Mouse (Mus musculus) megakaryocyte, embryonic 14.5 days (primary cell): Measurements from ENCODE around the gene Slc26a10. TPM values are rescaled to one million over a fixed set of nuclear protein-coding genes. Genes with fewer than 3 reads are reported as not detected.
"Not testable (repeated sequence)": the region's sequence is repeated elsewhere in the genome, so short reads cannot be mapped to it uniquely, and the experiment has no call there.

Experiments
- H3K27me3 ChIP-seq: replicated peaks from 2 replicates; pipeline ENCODE3; 2012; ENCODE audit warnings: inconsistent platforms
- H3K36me3 ChIP-seq: replicated peaks from 2 replicates; pipeline ENCODE3; 2012; ENCODE audit warnings: low read length, inconsistent platforms, mixed read lengths
- H3K4me1 ChIP-seq: 2 replicates; pipeline ENCODE4 v1.6.1; 2012; ENCODE audit warnings: inconsistent platforms
- H3K4me3 ChIP-seq: replicated peaks from 2 replicates; pipeline ENCODE3; 2012; ENCODE audit warnings: moderate library complexity, mild to moderate bottlenecking, inconsistent platforms
- H3K9me3 ChIP-seq: 2 replicates; pipeline ENCODE4 v1.6.1; 2012; ENCODE audit warnings: inconsistent platforms
- FLI1 ChIP-seq: IDR thresholded peaks from 2 replicates; pipeline ENCODE4 v1.6.1; 2012; ENCODE audit warnings: low read length, inconsistent platforms, mixed read lengths
- GATA1 ChIP-seq: IDR thresholded peaks from 3 replicates; pipeline ENCODE4 v1.6.1; 2012; ENCODE audit warnings: mixed read lengths, low read length, inconsistent platforms, borderline replicate concordance
- polyA plus RNA-seq: library from polyadenylated mRNA; stranded (reverse); fragments of >175 nt; gene quantifications from 2 replicates; pipeline ENCODE4 v1.2.3, GENCODE M21; 2012; ENCODE audit warnings: low replicate concordance; ENCODE audit not compliant: insufficient read depth

Gene Slc26a10
- polyA plus RNA-seq, 1 experiment, result 0.23 TPM

DNA sequence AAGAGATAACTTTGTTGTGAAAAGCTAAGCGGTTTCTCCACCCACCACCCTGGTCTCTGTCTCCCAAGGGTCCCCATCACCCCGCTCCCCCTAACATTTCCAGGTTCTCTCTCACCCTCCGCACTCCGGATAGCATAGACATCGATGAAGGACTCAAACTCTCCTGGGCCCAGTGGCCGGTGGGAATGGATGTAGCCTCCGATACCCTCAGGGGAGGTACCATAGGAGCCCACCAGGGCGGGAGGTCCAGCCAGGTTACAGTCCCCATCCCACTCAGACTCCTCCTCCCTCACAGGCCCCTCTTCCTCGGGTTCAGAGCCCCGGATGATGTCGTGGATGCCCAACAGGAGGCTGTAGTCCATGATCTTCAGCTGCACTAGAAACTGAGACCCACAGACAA, 19.0 kb upstream of the Slc26a10 start:
- Histone ChIP-seq H3K4me1 (peaks cover 33% of the 10 kb centered on the region), H3K27me3 (no peaks in the 10 kb centered on the region), H3K9me3 (no peaks in the 10 kb centered on the region), H3K36me3 (peaks cover 72% of the 10 kb centered on the region), H3K4me3 (no peak overlapping the region)
- TF ChIP-seq FLI1, result no peak
- no peak for TF ChIP-seq GATA1

DNA sequence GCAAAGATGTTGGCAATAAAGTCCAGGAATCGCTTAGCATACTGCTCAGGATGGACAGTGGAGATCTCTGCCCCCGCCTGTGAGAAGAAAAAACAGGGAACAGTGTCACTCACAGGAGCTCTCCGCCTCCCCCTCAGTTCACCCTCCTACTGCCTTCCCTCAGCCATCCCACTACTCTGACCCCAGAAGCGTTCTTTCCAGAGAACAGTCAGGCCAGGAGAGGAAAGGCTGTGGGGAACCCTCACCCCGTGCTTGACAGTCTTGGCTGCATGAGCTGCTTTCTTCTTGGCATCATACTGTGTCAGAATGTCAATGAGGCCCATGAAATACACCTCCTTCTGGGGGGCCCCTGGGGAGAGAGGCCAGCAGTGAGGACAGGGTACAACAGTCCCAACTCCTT, 18.6 kb upstream of the Slc26a10 start:
- peaks cover 70% of the 10 kb centered on the region for H3K36me3 ChIP-seq
- no peak for TF ChIP-seq FLI1
- TF ChIP-seq GATA1, result no peak
- no peaks in the 10 kb centered on the region for H3K27me3 ChIP-seq
- H3K4me3 ChIP-seq, result no peak overlapping the region
- H3K4me1 ChIP-seq, result peaks cover 32% of the 10 kb centered on the region
- no peaks in the 10 kb centered on the region for H3K9me3 ChIP-seq

DNA sequence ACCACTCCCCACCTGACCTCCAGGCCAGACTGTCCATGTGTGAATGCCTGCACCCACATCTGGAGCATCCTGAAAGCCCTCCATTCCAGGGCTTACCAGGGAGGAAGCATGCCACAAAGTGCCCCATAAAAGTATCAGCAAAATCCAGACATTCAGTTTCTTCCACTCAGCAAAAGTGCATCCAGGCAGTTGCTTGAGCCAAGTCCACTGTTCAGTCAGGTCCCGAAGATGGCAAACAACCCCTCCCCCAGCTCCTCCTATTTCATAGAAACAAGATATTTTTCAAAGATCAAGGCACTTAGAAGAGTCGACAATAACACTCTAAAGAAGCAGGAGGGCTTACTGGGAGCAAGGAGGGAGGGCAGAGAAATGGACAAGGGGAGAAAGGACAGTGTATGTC, 18.0 kb upstream of the Slc26a10 start:
- H3K4me3 ChIP-seq, result no peak overlapping the region
- peaks cover 64% of the 10 kb centered on the region for H3K36me3 ChIP-seq
- TF ChIP-seq FLI1 (no peak), GATA1 (no peak)
- H3K4me1 ChIP-seq, result peaks cover 27% of the 10 kb centered on the region
- no peaks in the 10 kb centered on the region for H3K9me3 ChIP-seq
- no peaks in the 10 kb centered on the region for H3K27me3 ChIP-seq

DNA sequence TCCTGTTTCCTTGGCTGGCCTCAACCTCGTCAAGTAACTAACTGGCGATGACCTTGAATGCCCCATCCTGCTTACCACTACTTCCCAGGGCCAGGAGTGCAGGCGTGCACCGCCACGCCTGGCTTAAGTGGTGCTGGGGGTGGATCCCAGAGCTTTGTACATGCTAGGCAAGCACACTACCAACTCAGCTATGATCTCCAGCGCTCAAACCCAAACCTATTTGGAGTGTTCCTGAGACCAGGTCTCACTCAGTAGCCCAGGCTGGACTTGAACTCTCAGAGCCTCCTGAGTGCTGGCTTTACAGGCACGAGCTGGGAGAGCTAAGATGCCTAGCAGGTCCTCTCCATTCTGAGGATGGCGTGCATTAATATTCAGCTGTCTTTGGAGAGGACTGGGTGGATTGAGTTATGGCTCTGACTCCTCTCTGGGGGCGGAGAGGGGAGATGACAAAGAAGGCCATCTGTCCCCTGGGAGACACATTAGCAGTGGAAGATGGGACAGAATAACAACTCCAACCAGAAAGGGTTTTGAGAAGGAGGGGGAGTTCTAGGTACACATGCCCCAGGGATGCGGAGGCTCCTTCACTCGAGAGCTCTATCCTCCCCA, 17.2 kb upstream of the Slc26a10 start:
- peaks cover 62% of the 10 kb centered on the region for H3K36me3 ChIP-seq
- no peak overlapping the region for H3K4me3 ChIP-seq

DNA sequence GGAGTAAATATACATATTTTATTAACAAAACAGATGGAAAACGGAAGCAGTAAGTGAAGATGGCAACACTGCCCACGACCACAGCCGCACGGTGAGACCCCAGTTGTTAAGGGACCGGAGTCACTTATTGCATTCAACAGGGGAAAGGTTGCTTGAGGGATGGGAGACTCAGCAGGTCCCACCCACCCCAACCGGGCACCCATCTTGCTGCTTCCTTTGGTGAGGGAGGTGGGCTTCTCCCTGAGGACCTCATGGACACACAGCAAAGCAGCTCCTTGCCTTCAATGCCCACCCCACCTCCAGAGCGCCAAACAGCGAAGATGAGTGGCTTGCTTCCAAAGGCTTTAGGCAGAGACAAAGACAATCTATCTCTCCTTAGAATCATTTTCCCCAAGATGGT, 16.7 kb upstream of the Slc26a10 start:
- H3K9me3 ChIP-seq, result no peaks in the 10 kb centered on the region
- peaks cover 62% of the 10 kb centered on the region for H3K36me3 ChIP-seq
- H3K4me3 ChIP-seq, result no peak overlapping the region
- H3K4me1 ChIP-seq, result peaks cover 23% of the 10 kb centered on the region
- no peak for TF ChIP-seq GATA1
- TF ChIP-seq FLI1, result no peak
- H3K27me3 ChIP-seq, result peaks cover 2% of the 10 kb centered on the region

More for the DNA sequence above, 17.2 kb upstream of the Slc26a10 start:
- Histone ChIP-seq H3K4me1 (peaks cover 23% of the 10 kb centered on the region), H3K9me3 (no peaks in the 10 kb centered on the region), H3K27me3 (no peaks in the 10 kb centered on the region)
- TF ChIP-seq FLI1 (no peak), GATA1 (no peak)

DNA sequence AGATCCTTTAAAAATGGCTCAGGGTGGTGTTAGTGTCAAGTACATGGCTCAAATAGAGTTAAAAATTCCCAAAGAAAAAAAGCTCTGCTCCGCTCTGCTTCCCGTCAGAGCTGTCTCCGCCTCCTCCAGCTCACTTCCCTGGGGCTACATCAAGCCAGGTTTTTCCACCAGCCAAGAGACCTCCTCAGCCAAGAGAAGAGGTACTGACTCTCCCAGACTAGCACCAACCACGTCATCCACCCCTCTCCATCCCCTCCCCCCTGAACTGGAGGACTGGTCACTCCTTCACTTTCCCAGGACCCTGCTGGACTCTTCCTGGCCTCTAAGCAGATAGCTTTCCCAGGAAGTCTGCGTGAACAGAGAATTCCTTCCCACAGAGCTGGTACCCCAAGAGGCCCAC, 15.9 kb upstream of the Slc26a10 start:
- Histone ChIP-seq H3K4me3 (peak overlapping the region; percentile 94), H3K4me1 (peaks cover 26% of the 10 kb centered on the region), H3K36me3 (peaks cover 58% of the 10 kb centered on the region)

DNA sequence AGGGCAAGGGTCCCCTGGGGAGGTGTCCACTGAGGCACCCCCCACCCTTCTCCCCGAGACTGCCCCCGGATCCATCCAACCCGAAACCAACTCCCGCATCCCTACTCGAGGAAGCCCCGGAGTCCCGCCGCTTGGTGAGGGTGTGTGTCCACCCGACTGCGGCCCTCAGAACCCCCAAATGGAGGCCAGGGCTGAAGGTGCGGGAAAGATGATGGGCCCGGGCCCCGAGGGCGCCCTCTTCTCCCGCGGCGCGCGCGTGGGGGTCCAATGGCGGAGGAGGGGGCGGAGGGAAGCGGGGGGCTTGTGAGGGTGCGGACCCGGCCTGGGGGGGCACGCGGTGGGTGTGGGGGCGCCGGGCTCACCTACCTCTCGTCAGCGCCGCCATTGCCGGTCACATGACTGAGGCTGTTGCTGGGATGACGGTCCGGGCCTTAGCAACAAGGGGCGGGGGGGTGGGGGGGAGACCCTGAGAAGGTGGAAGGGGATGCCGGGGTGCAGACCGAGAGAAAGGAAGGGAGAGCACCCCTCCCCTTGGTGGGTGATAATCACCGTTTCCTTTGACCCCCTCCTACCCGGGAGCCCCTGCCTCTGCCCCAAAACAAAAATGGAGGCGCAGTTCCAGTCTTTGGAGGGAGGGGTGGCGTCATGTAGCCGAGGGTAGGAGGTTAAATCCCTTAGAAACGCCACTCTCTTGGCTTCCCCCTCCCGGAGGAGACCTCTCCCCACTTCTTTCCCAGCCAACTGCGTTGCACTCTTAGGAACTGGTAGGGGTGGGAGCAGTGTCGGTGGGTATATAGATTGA, 15.1 kb upstream of the Slc26a10 start, which contains the start of gene Dtx3:
Gene Dtx3 (minus strand): TSS at position 401 of the 802 bp plus-strand sequence.
- TF ChIP-seq FLI1, result no peak
- TF ChIP-seq GATA1, result no peak
- Histone ChIP-seq H3K4me1 (peaks cover 29% of the 10 kb centered on the region), H3K9me3 (no peaks in the 10 kb centered on the region), H3K27me3 (peaks cover 4% of the 10 kb centered on the region), H3K4me3 (peak within 1 kb of the TSS; percentile 94), H3K36me3 (peaks cover 58% of the 10 kb centered on the region)

More for the DNA sequence above, 15.9 kb upstream of the Slc26a10 start:
- Histone ChIP-seq H3K9me3 (no peaks in the 10 kb centered on the region), H3K27me3 (peaks cover 2% of the 10 kb centered on the region)
- TF ChIP-seq GATA1 (no peak), FLI1 (no peak)

DNA sequence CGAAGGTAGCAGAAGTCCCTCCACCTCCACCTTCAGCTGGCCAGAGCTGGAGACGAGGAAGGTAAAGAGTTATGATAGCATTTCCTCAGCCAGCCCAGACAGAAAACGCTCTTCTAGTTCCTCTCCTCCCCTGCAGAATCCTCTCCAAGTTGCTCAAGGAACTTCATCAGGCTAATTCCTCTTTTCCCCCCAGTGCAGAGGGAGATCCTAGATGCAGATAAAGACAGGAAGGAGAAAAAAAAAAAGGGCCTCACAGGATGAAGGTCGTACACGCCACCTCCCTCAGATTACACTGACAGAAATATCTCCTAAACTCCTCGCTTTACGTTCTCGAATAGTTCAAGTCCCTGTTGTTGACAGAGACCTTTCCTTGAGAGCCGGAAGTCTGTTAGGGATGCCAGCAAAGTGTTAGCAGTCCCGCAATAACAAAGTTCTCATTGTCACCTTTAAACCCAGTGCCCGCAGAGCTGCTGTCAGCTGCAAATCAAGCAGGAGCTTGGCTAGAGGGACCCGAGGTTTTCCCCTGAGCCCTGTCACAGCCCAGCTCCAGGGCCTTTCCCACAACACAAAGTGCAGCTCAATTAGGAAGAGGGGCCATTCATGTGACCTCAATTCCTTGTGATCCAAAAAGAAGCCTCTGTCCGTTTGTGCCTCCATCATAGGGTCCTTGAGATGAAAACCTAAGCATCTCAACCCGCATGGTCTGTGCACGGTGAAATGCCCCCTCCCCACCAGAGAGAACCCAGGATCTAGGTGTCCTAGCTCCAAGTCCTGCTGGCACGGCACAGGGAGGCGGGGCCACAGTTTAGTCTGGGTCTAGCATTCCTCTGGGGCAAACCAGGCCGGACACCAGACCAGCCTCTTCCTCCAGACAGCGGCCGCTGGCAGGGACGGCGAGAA, 14.2 kb upstream of the Slc26a10 start:
- TF ChIP-seq GATA1, result no peak
- no peak for TF ChIP-seq FLI1
- H3K4me3 ChIP-seq, result peak overlapping the region; percentile 94
- H3K9me3 ChIP-seq, result no peaks in the 10 kb centered on the region
- H3K36me3 ChIP-seq, result peaks cover 51% of the 10 kb centered on the region
- H3K27me3 ChIP-seq, result peaks cover 11% of the 10 kb centered on the region
- peaks cover 29% of the 10 kb centered on the region for H3K4me1 ChIP-seq

DNA sequence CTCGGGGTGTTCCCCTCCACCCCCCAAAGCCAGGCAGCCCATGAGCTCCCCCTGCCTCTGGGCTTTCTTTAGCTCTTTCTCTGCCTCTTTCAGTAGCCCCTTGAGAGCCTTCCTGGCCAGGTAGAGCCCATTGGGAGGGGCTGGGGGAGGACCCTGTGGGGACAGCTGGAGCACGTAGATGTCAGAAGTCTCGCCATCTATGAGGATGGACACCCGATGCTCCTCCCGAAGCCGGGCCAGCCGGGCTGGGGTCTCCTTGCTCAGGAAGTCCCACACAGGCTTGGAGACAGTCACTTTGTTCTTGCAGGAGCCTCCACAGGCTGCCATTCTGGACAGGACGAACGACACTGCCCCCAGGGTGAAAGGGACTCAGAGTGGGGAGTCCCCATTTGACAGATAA, 12.6 kb upstream of the Slc26a10 start:
- TF ChIP-seq FLI1, result no peak
- TF ChIP-seq GATA1, result no peak
- Histone ChIP-seq H3K36me3 (peaks cover 35% of the 10 kb centered on the region), H3K4me1 (peaks cover 44% of the 10 kb centered on the region), H3K9me3 (no peaks in the 10 kb centered on the region), H3K27me3 (peaks cover 28% of the 10 kb centered on the region), H3K4me3 (no peak overlapping the region)

DNA sequence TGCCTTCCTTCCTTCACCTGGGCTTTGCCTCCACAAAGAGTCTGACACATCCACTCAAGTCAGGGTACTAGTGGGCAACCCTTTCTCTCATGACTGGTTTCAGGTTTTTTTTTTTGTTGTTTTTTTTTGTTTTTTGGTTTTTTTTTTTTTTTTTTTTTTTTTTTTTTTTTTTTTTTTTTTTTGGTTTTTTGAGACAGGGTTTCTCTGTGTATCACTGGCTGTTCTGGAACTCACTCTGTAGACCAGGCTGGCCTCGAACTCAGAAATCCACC, 11.5 kb upstream of the Slc26a10 start:
- peaks cover 25% of the 10 kb centered on the region for H3K36me3 ChIP-seq
- peaks cover 45% of the 10 kb centered on the region for H3K4me1 ChIP-seq
- peaks cover 38% of the 10 kb centered on the region for H3K27me3 ChIP-seq
- not testable (repeated sequence) for H3K4me3 ChIP-seq, H3K9me3 ChIP-seq
